Mouse (Mus musculus) CD8-positive naive resting alpha-beta T cell, adult 2 months (primary cell): ENCODE data around the gene Ces1f.

Source experiments
- DNase-seq, 2 experiments: peaks; one replicate each; pipeline ENCODE4 v3.0.0; 2022; ENCODE audit warnings: low read depth in 2 of 2, low spot score in 2 of 2

Ces1f gene

DNA sequence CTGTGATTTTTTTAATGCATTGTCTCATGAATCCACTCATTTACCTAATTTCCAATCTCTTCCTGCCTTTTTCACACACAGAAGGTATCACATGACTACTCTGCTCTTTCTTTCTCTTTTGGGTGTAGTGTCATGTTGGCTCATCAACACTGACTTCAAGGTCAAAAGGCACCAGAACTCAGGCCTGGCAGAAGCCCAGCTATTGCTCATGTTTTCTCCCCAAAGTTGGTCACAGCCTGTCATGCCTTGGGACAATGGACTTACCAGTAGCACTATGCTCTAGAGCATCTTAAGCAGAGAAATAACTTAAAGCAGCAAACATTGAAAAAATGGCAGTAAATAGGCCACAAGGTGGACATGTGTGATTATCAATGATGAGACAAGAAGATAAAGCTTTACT, 68.5 kb downstream of the Ces1f start:
- no peak for DNase-seq
